ENCODE assay signal across 8 mouse cellular contexts in the genomic region with DNA sequence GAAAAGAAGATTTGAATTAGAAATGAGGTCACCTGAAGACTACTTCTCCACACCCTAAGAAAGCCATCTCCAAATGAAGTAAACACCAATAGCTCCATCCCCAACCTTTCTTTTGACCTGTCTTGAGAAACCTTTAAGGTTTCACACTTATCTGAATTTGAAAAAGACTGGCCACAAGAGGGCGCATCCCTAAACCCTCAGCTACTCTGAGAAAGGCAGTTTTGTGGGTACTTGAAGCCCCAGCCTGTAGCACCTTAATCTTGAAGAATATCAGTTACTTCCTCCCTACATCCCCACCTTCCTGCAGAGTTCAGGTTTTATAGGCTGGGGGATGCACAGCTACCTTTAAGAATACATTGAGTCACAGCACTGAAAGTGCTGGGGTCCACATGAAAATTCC. TPM values are rescaled to one million over a fixed set of nuclear protein-coding genes. Genes with fewer than 3 reads are reported as not detected.
DNase-seq lines count a peak whose midpoint lies in the region; ATAC-seq and TF ChIP-seq lines count a peak whose summit lies in the region.

No protein-coding gene starts in this region.

- no peak for TF ChIP-seq EP300 in lung, postnatal 0 days (IDR thresholded peaks at IDR 0.05)
- TF ChIP-seq EP300 in stomach, postnatal 0 days (optimal IDR thresholded peaks at IDR 0.05) = no peak

- TF ChIP-seq CTCF in spleen, adult 2 months (IDR thresholded peaks at IDR 0.05; ENCODE audit: extremely low read depth, insufficient read depth, insufficient read length, insufficient replicate concordance) = peak; percentile 2; the same call in 1 of the 2 replicates
- peak; percentile 78 for TF ChIP-seq CTCF in lung, postnatal 0 days (IDR thresholded peaks at IDR 0.05)
- peak; percentile 80 for TF ChIP-seq CTCF in stomach, postnatal 0 days (IDR thresholded peaks at IDR 0.05; ENCODE audit: low read depth)

- 0 out of 4 replicates have a peak, but pooled peaks have one; percentile 24 to 26 for ATAC-seq in hematopoietic stem cell, adult 5-6 weeks (replicated peaks in 1 of 2; ENCODE audit: insufficient read depth in 1 of 2, low FRiP score in 2 of 2, low TSS enrichment in 1 of 2, low read depth in 1 of 2, poor library complexity in 2 of 2, severe bottlenecking in 2 of 2)
- 0 out of 2 replicates have a peak, but pooled peaks have one; percentile 28 for ATAC-seq in lung, postnatal 0 days
- no peak for ATAC-seq in stomach, postnatal 0 days (ENCODE audit: low FRiP score, low TSS enrichment)

- 0% methylated on average over 1 of the region's 1 CpGs for WGBS in spleen, adult 2 months
- 3% methylated on average over 1 of the region's 1 CpGs for WGBS in lung, postnatal 0 days
- WGBS in stomach, postnatal 0 days = 9% methylated on average over 1 of the region's 1 CpGs

- no peak for TF ChIP-seq POLR2A in spleen, adult 2 months (IDR thresholded peaks at IDR 0.05; ENCODE audit: low read depth, low read length)

- DNase-seq in frontal cortex, postnatal 36 days (ENCODE audit: low spot score in 2 of 2) = peak; percentile 36 to 67
- DNase-seq in frontal cortex, postnatal 10 days (ENCODE audit: low spot score in 2 of 2) = no peak
- DNase-seq in spleen, adult 2 months (ENCODE audit: low read depth in 1 of 2, low spot score in 2 of 2) = peak; percentile 14 to 15
- no peak for DNase-seq in spleen, adult 12 weeks (ENCODE audit: low spot score)
- DNase-seq in embryo, embryonic 10.5 days (ENCODE audit: low spot score) = peak; percentile 81
- peak; percentile 68 for DNase-seq in lung, postnatal 0 days (ENCODE audit: low spot score)
- DNase-seq in stomach, postnatal 0 days (ENCODE audit: low spot score) = peak; percentile 52

- H3K9me3 ChIP-seq in lung, postnatal 0 days (ENCODE audit: low read length) = no peaks in the 10 kb centered on the region
- H3K9me3 ChIP-seq in stomach, postnatal 0 days (ENCODE audit: control insufficient read depth, low read length) = no peaks in the 10 kb centered on the region

- no peak overlapping the region for H3K4me3 ChIP-seq in spleen, adult 2 months (ENCODE audit: extremely low read depth, insufficient read depth, insufficient read length)
- H3K4me3 ChIP-seq in lung, postnatal 0 days (ENCODE audit: low read depth, low read length) = no peak overlapping the region
- no peak overlapping the region for H3K4me3 ChIP-seq in stomach, postnatal 0 days (ENCODE audit: low read depth, low read length)

- H3K27ac ChIP-seq in spleen, adult 2 months (ENCODE audit: insufficient read depth, low read length) = no peak overlapping the region
- H3K27ac ChIP-seq in lung, postnatal 0 days (ENCODE audit: low read length) = no peak overlapping the region
- H3K27ac ChIP-seq in stomach, postnatal 0 days (replicated peaks) = no peak overlapping the region

- H3K4me2 ChIP-seq in lung, postnatal 0 days (replicated peaks; ENCODE audit: low read depth, low read length) = no peak overlapping the region
- H3K4me2 ChIP-seq in stomach, postnatal 0 days (replicated peaks; ENCODE audit: low read depth) = no peak overlapping the region

- H3K4me1 ChIP-seq in spleen, adult 2 months (ENCODE audit: control insufficient read depth, insufficient read depth, insufficient read length) = peaks cover 2% of the 10 kb centered on the region; the same call in 1 of the 2 replicates
- peaks cover 7% of the 10 kb centered on the region; the same call in 1 of the 2 replicates for H3K4me1 ChIP-seq in lung, postnatal 0 days (ENCODE audit: insufficient read depth, low read depth, low read length)
- H3K4me1 ChIP-seq in stomach, postnatal 0 days (replicated peaks; ENCODE audit: control insufficient read depth, insufficient read depth) = no peaks in the 10 kb centered on the region

- H3K9ac ChIP-seq in lung, postnatal 0 days (replicated peaks; ENCODE audit: low read depth) = no peak overlapping the region
- no peak overlapping the region for H3K9ac ChIP-seq in stomach, postnatal 0 days (ENCODE audit: low read length)

- no peaks in the 10 kb centered on the region for H3K36me3 ChIP-seq in spleen, adult 2 months (ENCODE audit: control insufficient read depth, insufficient read depth, low read length)
- no peaks in the 10 kb centered on the region for H3K36me3 ChIP-seq in lung, postnatal 0 days (ENCODE audit: insufficient read depth, low read length)
- H3K36me3 ChIP-seq in stomach, postnatal 0 days (ENCODE audit: control insufficient read depth, insufficient read depth, low read length) = no peaks in the 10 kb centered on the region

- peaks cover 8% of the 10 kb centered on the region for H3K27me3 ChIP-seq in spleen, adult 2 months (ENCODE audit: control insufficient read depth, insufficient read depth, low read length)
- H3K27me3 ChIP-seq in lung, postnatal 0 days (replicated peaks; ENCODE audit: insufficient read depth, low read length) = no peaks in the 10 kb centered on the region
- no peaks in the 10 kb centered on the region for H3K27me3 ChIP-seq in stomach, postnatal 0 days (ENCODE audit: control insufficient read depth, insufficient read depth, low read length)

RNA-seq across cellular contexts. Expression of a gene that starts 9.0 kb away (rescaled TPM):
- 0.21 and 0.26 TPM in 2 replicates for polyA plus RNA-seq in spleen, adult 2 months (2012; rRNA removed)
- total RNA-seq in hematopoietic stem cell, adult 5-6 weeks (2017) = 0.89 and 2.2 TPM in 2 replicates
- 1.1 and 2.5 TPM in 2 replicates for polyA plus RNA-seq in lung, postnatal 0 days (2015; fragmentation: Nextera tagmentation; extraction: Ambion mirVana)
- polyA plus RNA-seq in stomach, postnatal 0 days (2015; fragmentation: Nextera tagmentation; extraction: Ambion mirVana) = 3.1 and 3.2 TPM in 2 replicates

Comparison
In these comparisons a context has a peak if more than half of its experiments do, and no peak if none do; other contexts are left out.
1. DNase-seq: peak in frontal cortex, postnatal 36 days (2 of 2), spleen, adult 2 months (2 of 2), embryo, embryonic 10.5 days (single experiment), lung, postnatal 0 days (single experiment) and stomach, postnatal 0 days (single experiment); none in frontal cortex, postnatal 10 days (0 of 2) and spleen, adult 12 weeks (single experiment).
2. CTCF ChIP-seq: peak in every context shown above with its lines; median percentile 80 in stomach, postnatal 0 days; 78 in lung, postnatal 0 days; 2 in spleen, adult 2 months.